Mouse (Mus musculus) gastrocnemius, postnatal 14 days (tissue): ENCODE measurements at regions not wholly inside any gene's neighbourhood (a gene's known extent, or its start where the extent isn't known, plus 50 kb on each side); places are given as distances from the start of the nearest gene placed in this dataset.

Experiments
- DNase-seq: peaks from one replicate; pipeline ENCODE4 v3.0.0; 2021; ENCODE audit warnings: mixed read lengths
- intact Hi-C: fragments of 180-260 bp; cut with DNase I; formaldehyde crosslinking; loops from one replicate; pipeline ENCODE4 v1.15.1; 2025; ENCODE audit warnings: low total_unique reads

DNA sequence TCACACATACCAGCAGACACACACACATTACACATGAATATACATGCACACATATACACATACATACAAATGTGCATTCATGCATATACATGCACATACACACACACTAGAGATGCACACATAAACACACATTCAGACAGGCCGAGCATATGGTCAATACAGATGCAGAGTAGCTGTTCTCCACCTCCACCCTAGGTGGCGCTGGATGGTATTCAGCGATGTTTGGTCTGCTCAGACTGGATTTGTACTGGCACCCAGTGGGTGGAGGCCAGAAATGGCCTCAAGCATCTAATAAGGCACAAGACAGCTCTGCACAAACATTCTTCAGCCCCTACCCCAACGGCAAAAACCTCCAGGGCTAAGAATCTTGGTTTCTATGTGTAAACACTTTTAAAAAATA is 578.3 kb upstream of the Mki67 start:
- intact Hi-C loops = loop anchor here (10.0 kb wide), 1 partner anchor 150 kb away; no protein-coding TSS in a partner anchor
- DNase-seq = no peak

DNA sequence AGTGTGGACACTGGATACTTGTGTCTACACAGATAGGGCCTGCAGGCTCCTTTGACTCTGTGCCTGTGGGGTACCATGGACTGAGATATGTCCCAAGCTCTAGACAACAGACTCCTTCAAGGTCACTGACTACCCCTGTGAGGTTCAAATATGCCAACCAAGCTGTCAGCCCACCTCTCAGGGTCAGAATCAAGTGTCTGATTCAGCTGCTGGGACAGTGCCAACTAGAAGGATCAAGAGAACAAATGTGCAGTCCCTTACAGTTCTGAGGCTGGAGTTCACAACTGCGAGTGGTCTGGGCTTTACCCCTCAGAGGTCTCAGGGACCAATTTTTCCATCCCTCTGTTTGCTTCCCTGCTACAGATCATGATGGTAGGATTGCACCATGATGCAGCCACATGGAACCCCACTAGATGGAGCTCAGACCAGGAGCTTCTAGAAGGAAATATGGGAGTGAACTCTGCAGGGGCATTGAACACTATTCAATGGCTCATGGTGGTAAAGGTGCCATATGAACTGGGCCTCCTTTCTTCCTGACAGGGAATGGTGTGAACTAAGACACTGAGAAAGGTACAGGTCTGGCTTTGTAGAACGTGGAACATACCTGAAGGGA is 581.8 kb upstream of the Mki67 start:
- intact Hi-C loops = loop anchor here (10.0 kb wide), 1 partner anchor 153 kb away; no protein-coding TSS in a partner anchor
- no peak for DNase-seq

DNA sequence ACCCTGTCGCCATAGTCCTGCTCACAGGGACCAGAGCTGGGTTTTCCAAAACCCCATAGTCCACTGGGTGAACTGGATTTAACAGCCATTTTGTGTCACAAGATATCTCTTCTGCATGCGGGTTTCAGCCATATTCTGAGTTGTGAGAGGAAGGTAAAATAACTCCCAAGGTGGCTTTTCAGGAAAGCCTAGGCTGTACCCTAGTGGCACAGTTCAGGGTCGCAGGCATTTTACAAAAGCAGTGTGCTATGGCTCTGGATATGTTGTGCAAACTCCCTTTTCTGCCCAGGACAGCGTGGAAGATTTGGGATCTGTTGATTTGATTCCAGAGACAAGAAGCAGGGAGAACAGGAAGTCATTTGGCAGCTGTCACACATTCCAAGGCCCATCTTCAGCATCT is 588.3 kb upstream of the Mgmt start:
- intact Hi-C loops = no loop called here

DNA sequence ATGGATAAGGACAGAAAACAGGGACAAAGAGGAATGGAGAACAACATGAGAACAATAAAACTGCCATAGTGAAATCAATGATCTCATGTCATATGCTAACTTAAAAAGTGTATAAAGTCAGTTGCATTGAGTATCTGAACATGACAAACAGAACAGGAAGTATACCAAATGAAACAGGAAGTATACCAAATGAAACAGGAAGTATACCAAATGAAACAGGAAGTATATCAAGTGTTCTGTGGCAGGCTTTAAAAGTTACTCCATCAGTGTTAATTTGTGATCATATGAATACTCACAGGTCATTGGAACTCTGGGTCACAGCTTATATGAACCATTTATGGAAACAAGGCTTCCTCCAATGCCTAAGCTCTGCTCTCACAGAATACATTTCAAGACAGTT is 585.6 kb upstream of the Mgmt start:
- no peak for DNase-seq
- intact Hi-C loops = no loop called here

More for the DNA sequence above, 588.3 kb upstream of the Mgmt start:
- no peak for DNase-seq

DNA sequence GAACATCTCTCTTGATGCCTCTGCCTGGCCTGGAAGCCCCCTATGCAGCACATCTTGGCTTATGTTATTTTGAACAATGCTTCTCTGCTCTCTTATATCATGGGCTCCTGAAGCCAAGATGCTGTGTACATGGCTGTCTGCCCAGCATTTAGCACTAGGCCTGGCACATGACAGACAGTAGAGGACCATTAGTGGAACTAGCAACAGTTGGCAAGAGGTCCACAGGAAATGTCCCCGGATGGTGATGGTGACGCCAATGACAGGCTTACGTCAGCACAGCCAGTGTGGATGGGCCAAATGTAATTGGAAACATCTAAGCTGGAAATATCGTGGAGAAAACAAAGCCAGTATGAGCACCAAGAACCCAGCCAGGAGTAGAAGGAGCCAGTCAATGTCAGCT is 567.1 kb upstream of the Mgmt start:
- intact Hi-C loops = no loop called here

DNA sequence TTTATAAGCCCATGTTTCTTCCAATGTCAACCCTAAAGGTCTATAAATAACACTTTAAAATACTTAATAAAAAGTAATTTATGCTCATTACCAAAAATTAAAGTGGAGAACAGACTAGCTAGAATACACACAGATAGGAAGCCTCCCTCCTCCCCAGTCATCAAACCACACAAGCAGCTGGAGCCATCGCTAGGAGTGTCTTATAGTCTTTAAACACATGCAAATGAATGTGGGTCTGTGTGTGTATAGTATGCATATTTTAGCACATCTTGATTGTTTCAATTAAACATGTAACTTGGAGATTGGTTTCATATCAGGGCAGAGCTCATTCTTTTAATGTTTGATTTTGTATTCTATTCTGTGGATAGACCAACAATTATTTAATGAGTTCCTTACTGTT is 564.0 kb upstream of the Mgmt start:
- DNase-seq = no peak
- intact Hi-C loops = no loop called here

More for the DNA sequence above, 567.1 kb upstream of the Mgmt start:
- DNase-seq = peak; percentile 11

DNA sequence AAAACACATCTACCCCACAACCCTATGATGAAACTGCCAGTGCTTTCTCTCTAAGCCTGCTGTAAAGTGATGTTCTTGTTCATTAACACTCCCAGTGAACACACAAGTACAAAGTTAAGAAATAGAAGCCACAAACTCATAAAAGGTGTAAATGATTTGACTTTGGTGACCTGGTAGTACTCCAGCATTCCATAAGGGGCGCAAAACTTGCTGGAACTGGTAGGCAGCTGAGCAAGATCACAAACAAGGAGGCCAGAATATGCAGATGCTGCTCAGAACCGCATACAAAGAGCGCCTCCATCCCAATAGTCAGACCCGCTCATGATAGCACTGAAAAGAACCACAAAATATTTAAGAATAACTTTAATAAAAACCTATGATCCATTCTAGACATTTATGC is 561.6 kb upstream of the Mgmt start:
- intact Hi-C loops = no loop called here
- no peak for DNase-seq

DNA sequence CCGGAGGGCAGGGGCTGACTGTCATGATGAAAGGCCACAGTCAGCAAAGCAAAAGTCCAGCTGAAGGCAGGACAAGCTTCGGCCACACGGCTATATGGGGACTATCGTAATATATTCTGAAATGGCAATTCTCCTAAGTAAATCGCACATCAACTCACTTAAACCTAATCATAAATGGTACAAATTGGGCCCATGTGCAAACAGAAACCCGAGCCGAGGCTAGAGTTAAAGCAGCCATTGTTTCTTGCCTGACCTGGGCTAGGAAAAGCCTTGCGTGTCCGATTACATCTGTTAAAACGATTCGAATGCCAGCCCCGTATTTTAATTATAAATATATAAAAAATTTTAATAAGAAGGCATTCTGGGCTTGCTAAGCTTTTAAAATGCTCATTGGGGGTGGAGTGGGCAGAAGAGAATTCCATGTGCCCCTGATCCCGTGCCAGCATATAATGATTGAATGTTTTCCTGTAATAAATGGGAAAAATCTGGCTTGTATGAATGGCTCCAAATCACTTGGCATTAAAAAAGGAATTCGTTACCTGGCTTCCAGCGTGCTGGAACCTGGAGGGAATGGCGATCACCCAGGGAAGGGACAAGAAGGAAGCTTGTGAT is 552.7 kb upstream of the Mgmt start:
- intact Hi-C loops = no loop called here
- DNase-seq = no peak

DNA sequence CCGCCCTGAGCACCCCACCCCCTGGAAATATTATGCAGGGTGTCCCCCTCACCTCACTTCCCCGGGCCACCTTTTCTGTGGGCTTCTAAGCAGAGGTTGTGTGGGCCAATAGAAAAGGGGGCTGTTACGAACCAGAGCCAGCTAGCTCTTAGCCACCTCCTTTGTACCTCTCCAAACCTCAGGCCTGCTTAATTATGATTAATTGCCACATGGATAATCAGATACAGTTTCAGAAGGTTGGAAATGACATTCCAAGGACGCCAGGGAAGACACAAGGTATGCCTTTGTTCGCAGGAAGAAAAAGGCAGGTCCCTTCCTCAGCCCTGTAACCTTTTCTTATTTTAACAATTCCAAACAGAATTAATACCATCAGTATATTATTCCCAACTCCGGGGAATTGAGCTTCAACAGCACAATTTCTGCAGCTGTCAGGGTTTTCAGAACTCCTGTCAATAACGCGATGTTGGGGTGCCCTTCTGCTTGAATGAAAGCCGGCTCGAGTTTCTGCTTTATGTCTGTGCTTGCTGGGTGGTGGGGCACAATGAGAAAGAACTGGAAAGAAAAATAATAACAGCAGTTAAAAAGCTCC is 552.1 kb upstream of the Mgmt start:
- intact Hi-C loops = no loop called here
- no peak for DNase-seq

DNA sequence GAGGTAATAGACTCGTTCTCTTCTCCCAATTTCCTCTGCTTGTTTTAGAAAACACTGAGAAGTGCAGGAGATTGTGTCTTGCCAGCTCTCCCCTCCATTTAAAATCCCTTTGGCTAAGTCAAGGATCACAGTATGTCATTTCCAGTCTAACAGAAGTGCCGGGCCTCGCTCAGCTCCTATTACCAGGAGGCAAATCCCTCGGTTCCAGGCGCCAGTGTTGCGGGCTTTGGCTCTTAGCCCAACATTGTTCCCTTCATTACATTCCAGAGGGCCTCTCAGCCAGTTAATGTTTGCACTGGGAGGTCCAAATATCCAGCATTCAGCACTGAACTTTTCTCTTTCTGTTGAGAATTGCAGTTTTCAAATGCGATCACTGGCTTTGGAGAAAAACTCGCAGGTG is 551.6 kb upstream of the Mgmt start:
- peak; percentile 54 for DNase-seq
- intact Hi-C loops = no loop called here

DNA sequence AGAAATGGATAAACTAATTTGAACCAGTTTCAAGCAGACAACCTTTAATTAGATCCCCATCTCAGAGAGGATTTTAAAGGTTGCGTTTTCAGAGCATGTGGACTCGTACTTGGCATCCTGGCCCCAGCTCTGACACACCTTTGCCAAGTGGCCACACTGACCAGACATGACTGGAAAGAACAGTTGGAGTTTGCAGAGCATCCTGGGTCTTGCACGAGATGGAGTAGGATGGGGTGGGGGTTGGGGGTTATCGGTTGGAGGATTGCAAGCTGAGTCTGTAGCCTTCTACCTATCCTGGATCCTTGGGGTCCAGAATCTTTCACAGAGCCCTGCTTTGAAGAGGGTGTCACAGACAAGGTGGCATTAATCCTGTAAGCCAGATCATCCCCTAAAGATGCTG is 550.9 kb upstream of the Mgmt start:
- intact Hi-C loops = no loop called here
- DNase-seq = no peak

DNA sequence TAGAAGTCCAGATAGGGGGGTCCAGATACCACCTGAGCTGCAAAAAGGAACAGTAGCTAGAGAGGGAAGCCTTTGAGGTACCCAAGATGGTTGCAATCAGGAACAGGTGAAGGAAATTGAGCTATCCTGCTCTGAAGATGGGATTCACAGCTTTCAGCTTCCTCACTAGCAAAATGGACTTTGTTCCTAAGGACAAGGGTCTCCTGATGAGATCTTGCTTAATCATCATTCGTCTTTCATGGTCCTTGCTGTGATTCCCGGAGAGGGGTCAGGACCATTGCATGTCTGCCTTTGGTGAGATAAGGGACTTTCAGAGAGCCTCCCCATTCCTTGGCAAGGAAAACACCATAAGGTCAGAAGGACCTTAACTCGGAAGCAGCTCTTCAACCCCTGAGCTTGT is 549.4 kb upstream of the Mgmt start:
- intact Hi-C loops = no loop called here
- no peak for DNase-seq

DNA sequence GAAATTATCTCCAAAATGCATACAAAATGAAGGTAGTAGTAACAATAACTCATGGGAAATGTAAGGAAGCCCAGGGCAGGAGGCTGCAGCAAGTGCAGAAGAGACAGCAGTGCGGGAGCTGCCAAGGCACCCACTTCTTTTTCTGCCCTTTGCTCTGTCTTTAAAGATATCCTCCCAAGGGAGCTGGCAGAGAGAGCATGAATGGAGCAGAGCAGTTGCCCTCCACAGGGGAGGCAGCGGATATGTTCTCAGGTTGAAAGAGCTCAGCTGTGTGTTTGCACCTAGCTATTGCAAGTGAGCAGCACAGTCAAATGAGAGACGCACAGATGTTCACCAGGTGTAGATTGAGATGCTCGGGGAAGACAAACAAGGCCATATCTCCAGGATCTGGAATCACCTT is 547.9 kb upstream of the Mgmt start:
- DNase-seq = no peak
- intact Hi-C loops = no loop called here

DNA sequence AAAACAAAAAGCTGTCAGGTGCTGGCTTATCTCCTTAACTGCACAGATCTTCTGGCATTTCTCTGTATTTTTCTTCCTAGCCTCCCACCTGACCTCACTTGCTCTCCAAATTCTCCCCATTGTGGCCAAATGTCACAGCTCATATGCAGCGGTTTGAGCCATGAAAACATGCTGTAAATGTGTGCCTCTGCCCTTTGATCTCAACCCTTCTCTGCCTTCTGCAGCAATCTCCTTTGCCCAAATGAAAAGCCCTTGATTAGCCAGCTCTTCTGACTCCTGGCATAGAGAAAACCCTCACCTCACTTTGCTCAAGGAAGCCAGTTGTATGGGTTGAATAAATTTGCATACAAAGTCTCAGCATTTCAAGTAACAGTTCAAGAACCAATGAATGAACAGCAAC is 546.1 kb upstream of the Mgmt start:
- no peak for DNase-seq
- intact Hi-C loops = no loop called here

DNA sequence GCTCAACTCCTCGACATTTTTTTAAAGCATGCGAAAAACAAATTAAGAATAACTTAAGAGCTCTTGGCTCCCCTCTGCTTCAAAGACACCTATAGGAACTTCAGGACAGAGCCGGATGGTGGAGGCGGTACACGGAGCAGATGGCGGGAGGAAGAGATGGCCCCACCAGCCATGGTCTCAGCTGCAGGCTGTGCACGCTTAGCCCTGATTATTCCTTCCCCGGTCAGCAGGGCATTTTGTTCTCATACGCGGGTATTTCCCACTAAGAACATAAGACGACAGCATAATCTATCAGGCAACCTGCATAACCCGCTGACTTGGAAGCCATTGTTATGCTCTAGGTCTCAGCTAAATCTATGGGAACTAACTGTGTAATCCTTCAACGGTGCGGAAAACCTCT is 544.8 kb upstream of the Mgmt start:
- no peak for DNase-seq
- intact Hi-C loops = no loop called here

DNA sequence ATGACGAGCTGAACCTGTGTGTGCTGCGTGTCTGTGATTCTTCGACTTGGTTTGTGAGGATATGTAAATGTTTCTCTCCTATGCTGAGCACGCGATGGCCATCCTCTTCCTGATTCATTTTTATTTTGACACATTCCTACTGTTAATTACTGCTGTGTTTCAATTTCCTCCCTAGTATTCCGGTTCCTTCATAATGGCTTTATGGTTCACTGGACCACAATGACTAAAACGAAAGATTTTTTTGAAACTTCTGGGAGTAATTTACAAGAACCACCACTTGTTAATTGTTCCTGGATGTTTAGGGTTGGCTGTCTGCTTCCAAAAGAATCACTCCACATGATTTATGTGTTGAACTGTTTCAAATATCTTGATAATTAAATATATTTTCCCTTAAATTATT is 537.4 kb upstream of the Mgmt start:
- intact Hi-C loops = no loop called here
- DNase-seq = no peak

DNA sequence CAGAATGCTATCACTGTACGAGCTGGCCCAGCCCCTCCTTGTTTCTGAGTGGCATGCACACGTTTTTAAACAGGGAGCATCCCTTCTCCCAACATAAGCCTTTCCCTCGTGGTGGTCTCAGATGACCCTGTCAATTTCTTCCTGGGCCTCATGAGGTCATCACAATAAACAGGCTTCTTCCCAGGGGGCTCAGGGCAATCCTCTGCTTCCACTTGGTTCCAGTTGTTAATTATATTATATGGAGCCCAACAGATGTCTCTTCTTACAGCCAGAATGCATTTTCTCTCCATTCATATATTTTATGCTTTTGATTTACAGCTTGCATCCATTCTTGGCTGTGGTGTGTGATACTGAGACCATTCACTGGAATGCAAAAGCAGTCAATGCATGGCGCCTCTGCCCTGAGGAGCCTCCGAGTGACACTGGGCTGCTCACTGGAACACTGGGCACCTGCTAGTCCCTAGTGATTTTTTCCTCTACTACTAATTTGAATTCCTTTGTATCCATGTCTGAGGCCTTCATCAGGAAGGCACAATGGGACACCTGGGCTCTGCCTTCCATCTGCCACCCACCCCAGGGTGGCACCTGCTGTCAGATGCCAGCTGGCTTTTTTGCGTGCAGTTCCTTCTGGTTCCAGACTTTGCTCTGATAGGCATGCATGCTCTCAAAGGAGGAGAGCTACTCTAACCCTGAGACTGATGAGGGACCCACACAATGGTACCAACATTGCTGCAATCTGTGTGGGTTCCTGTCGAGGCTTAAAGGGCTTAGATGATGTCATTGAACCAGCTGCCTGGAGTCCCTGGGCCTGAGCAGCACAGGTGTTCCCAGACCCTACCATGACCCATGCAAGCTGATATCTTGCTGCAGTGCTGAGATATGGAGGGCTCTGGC is 528.8 kb upstream of the Mgmt start:
- DNase-seq = no peak
- intact Hi-C loops = no loop called here

DNA sequence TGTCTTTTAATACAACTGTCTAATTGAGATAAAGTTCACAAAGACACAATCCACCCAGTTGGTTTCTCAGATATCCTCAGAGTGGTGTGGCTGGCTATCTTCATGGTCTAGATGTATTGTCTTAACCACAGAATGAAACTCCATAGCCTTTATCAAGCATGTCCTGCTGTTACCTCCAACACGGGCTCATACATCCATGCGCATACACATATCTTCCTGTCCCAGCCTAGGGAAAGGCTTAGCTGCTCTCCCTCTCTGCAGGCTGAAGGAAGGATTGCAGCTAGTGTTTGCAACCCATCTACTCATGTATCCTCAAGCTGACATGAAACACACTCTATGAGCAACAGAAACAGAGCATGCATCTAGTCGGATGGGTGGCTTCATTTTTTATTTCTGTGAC is 517.2 kb upstream of the Mgmt start:
- DNase-seq = no peak
- intact Hi-C loops = no loop called here

DNA sequence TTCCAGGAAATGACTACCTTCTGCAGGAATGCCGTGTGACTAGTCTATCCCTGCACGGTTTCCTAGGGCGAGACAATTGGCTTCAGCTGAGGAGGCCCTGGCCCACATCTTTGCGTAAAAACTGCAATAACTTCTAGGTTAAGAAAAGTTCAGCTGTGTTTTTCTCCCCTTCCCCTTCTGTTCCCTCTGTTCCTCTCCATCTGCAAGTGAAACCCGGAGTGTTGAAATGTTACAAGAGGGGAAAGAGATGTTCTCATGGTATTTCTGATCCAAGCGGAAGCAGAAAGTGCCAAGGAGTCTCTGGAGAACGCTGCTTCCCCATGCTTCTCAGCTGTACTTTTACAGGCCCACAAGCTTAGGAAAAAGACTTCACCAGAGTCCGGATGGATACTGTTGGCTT is 516.7 kb upstream of the Mgmt start:
- intact Hi-C loops = no loop called here

DNA sequence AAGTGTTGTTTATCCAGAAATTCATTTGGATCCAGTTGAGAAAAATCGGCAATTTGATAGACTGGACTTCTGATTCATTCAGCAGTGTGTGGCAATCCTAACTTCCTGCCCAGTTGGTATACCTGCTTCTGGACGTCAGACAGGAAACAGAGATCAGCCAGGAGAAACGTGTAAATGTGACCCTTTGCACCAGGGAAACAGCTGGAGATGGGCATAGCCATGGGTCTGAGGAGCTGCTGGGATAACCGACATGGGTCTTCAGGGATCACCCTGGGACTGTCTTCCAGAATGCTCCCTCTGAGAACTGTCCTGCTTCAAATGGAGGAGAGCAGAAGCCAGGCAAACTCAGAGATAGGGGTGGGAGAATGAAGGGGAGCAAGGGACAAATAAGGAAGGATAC is 516.1 kb upstream of the Mgmt start:
- intact Hi-C loops = no loop called here
- DNase-seq = no peak

More for the DNA sequence above, 516.7 kb upstream of the Mgmt start:
- DNase-seq = peak; percentile 55
